Mouse (Mus musculus): ENCODE results near the gene Tmem125.

DNA sequence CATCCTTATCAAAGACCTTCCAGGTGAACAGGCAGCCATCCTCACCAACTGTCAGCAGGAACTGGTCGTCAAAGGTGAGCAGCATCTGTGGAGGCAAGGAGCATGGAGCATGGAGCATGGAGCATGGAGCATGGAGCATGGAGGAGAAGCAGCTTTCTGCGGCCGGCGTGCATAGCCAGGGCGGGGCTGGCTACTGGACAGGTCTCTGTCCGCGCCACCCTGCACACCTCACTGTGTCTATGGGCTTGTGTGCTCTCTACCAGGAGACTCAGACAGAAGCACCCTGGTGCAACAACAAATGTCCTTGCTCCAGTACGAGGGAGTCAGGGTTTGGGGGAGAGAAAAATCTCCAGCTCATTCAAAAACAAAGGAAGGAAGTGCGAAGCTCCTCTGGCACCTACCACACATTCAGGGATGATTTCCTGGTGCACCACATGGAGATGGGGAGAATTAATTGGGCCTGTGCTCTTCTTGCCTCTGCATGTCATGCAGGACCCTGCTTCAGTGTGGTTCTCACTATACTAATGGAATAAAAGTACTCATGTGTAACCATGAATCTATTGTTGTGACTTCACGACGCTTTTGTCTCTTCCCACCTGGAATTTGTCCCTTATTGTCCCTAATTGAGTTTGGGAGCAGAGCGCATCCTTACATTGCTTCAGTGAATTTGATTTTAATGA, 45.3 kb upstream of the Tmem125 start:
- TF ChIP-seq GATA1 (IDR thresholded peaks at IDR 0.05; ENCODE audit: low read length) (no peak), TAL1 (IDR thresholded peaks at IDR 0.05; ENCODE audit: low read length) (no peak)
